Mouse (Mus musculus) ovary, postnatal 10 days (tissue): Measurements from ENCODE around the gene Gm340.

Experiments
- DNase-seq: peaks from one replicate; pipeline ENCODE4 v3.0.0; 2022; ENCODE audit warnings: low spot score

The Gm340 gene

DNA sequence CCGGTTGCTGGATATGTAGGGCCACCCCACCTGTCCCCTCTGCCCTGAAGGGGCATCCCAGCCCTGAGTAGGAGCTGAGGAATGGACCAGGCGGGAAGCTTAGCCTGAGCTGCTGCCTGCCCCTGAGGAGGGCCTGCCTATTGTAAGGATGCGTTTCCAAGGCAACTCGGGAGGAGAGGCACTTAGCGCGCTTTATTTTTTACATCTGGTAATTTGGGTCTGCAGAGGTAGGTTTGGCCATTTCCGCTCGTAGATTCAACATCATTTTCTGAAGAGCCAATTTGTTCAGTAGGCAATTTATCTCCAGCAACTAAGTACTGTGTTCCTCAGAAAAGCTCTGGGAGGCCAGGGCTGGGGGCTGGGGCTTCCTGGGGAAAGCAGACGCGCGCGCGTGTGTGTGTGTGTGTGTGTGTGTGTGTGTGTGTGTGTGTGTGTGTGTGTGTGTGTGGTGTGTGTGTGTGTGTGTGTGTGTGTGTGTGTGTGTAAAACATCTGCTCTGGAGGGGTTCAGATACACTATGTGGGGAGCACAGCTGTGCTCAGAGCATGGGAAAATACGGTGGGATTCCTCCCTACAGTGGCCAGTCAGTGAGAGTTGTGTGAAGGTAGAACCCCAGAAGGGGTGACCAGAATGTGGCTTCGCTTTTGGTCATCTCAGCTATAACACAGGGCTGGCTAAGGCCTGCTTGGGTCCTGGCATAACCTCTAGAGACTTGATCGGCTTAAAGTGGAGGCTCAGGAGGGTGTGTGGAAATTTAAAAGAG, 31.3 kb downstream of the Gm340 start:
- DNase-seq, result no peak

DNA sequence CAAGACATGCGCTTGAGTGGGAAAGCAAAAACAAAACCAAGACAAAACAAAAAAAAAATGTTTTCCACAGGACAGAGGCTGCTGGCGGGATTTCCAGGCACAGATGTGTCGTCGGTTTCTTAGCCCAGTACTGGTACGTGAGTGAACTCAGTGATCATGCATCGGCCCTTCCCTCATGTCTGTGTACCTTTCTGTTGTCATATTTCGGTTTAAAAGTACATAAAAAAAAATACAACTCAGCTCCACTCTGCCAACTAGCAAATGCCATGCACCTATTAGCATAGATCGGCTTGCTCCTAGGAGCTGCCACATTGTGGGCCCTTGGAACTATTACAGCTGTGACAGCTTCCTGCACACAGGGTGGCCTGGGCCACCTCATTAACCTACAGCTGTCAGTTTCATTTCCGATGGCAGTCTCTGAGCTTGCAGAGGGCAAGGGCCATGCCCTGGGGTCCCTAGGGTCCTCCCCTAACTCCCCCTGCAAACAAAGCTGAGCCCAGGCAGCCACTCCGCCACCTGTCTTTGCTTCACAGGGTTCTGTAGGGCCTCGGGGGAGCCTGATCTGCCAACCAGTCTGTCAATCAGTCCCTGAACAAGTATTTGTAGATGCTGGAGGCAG, 33.5 kb downstream of the Gm340 start:
- no peak for DNase-seq

DNA sequence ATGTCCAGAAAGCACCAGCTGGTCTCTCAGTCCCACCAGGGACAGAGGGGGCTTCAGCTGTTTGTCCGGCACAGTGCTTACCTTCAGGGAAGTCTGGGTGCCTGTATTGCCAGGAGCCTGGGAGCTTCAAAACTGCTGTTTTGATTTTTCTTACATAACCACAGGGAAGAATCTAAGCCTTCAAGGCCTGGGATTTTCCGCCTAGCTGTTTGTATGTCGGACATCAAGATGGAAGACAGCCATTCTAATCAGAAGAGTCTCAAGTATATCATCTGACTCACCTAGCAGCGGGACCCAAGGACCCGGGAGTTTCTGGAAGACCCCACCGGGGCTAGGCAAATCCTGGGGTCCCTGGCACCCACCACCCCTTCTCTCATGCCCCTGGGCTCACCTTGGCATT, 34.1 kb downstream of the Gm340 start:
- no peak for DNase-seq

DNA sequence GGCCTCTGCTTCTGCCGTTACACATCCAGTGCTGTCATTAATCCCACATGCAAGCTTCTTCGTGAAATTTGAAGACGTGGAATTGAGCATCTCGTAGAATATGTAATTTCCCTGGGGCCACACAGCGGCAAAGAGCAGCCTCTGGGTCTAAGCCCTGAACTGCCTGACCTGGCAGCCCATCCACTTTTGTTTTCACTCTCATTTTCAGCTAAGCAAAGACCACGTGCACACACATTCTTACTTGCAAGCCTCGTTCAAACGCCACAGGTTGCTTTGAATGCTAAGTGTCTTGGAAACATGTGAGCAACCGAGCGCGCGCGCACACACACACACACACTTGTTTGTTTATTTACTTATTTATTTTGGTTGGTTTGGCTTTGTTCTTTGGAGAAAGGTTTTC, 34.9 kb downstream of the Gm340 start:
- DNase-seq, result no peak

DNA sequence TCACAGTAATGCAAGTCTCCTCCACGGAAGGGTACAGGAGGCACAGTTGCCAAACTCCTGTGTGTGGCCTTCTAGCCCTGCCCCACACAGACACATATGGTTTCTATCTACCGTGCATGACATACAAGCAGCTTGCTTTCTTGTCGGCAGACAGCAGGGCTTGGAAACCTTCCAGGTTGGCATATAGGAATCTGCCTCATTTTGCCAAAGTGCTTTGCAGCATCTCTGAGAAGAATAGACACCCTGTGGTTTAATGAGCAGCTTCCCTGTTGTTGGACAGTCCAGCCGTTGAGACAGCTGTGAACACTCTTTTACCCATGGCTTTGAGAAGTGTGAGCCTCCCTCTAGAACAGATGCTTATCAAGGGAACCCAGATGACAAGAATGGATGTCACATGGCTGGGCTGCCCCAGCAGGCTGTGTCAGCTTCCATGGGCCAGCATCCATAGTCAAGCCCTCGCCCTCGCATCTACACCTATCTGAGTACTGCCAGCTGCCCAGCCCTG, 36.0 kb downstream of the Gm340 start:
- no peak for DNase-seq

DNA sequence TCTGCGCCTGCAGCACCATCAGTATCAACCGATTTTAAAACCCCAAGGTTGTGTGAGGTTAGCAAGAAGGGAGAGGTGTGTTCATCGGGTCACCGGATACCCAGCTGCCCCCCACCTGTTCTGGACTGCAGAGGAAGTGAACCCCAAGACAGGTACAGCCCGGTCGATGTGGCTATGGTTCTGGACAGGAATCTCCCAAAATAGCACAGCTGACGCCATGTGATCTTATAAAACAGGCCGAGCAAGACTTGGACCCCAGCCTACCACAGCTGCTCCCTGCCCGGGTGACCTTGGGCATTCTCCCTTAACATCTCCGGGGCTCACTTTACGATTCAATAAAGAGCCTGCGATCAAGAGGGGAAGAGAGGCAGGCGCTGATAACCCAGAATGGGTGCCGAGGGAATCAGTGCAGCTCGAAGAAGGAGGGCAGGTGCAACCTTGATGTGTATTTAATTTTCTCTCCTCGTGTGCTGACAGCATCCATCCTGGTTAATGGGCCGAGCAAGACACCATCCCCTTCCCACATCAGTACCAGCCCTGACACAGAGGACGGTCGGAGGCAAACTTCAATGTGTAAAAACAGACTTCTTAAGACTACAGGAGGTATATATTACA, 36.7 kb downstream of the Gm340 start:
- no peak for DNase-seq

DNA sequence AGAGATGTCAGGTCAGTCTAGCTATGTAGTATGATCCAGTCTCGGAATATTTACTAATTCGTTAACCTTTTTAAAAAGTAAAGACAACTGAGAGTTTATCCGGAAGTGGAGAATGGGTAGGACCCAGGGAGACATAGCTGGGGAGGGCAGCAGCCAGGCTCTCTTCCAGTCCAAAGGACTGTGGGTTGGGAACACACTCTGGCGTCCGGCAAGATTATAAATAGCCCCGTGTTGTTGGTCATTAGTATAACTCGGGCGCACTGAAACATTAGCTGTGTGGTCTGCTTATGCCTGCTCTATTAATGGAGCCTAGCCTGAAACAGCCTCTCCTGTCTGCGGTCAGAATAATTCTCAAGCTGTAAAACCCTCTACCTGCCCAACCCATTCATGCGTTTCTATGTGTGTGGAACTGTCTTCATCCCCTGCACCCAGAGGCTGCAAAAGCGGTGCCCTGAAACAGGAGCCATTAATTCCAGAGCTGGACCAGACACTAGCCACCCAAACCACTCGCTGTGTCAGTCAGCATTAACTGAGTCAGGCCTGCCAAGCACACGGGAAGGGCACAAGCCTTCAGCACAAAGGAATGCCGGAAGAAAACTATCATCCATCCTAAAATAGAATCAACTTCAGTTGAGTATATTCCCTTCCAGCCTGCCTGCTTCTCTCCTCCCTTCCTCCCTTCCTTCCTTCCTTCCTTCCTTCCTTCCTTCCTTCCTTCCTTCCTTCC, 38.4 kb downstream of the Gm340 start:
- DNase-seq, result no peak

DNA sequence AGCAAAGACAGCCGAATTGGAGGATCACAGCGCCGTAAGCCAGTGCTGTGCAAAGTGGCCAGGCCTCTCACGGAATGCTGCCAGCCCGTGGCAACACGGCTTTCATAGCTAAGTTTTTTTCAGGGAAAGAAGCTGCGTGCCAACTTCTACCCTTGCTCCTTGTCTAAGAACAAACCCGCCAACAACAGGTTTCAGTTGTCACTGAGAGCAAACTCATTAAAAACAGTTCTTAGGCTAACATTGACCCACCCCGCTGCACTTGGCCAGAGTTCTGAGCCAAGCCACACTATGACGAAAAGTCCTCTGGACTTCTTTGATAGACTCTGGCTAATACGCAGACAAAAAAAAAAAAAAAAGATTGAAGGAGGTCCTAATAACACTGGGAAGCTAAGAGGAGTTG, 46.8 kb downstream of the Gm340 start:
- DNase-seq, result no peak

DNA sequence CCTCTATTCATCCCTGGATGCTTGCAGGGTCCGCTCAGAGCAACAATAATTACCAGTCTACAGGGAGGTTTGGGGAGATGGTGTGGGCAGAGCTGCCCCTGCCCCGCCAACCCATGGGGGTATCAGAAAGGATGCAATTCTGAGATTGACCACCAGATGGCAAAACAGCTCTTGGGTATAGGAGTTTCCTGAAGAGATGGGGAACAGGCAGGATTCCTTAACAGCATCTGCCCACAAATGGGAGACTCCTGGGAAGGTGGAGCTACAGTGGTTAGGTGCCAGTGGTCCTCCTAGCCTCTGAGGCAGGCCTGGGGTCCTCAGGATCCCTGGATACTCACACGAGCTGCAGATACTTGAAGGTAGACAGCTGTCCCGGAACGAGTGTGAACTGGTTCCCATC, 47.4 kb downstream of the Gm340 start:
- no peak for DNase-seq

DNA sequence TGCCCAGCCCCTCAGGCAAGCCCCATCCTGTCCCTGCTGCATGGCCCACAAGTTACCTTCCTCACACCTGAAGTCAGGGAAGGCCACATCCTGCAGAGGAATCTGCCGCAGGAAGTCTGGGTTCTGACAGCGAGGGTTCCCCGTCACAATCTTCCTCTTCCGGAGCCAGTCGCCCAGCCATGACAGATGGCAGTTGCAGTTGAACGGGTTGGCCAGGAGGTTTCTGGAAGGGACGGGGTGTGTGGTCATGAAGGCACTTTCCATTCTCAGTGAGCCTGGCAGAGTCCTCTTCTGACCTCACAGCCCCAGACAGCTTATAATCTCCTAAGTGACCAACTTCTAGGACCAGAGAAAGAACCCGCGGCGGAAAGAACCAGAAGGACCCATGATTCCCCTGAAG, 51.9 kb downstream of the Gm340 start:
- DNase-seq, result no peak

DNA sequence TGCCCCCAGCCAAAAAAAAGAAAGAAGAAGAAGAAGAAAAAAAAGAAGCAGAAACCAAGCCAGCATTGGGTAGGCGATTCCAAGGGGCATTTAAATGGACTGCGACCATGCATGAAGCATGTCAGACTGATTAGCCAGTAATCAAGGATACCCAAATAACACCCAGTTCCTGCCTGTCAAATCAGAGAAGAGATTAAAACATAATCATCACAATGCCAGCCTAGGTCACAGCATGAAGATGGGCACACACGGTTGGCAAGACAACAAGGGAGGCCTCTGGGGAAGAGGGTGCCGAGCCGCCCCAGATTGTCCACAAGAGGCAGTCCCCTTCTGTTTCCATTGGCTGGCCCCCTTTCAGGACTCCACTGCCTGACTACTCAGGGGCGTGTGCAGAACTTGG, 52.8 kb downstream of the Gm340 start:
- DNase-seq, result no peak
